Mouse (Mus musculus) retina, postnatal 7 days (tissue): ENCODE data around the gene Rras.

Experiments used
- DNase-seq: peaks from one replicate; pipeline ENCODE4 v3.0.0-alpha.2; 2012; ENCODE audit warnings: low read depth, low spot score

The Rras gene

DNA sequence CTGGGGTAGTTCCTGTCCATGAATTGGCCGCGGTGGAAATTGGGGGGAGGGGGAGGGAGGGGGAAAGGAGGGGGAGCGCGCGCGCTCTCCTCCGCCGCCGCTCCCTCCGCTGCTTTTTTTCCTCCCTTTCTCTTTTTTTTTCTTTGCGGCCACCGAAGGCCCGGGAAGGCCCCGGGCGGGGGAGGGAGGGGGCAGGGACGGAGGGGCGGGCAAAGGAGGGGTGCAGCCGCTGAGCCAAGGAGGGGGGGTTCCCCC, 35.0 kb downstream of the Rras start, which contains the start of gene Prr12:
Gene Prr12 (minus strand): TSS at position 20 of the 255 bp plus-strand sequence.
- DNase-seq, result peak; percentile 33

DNA sequence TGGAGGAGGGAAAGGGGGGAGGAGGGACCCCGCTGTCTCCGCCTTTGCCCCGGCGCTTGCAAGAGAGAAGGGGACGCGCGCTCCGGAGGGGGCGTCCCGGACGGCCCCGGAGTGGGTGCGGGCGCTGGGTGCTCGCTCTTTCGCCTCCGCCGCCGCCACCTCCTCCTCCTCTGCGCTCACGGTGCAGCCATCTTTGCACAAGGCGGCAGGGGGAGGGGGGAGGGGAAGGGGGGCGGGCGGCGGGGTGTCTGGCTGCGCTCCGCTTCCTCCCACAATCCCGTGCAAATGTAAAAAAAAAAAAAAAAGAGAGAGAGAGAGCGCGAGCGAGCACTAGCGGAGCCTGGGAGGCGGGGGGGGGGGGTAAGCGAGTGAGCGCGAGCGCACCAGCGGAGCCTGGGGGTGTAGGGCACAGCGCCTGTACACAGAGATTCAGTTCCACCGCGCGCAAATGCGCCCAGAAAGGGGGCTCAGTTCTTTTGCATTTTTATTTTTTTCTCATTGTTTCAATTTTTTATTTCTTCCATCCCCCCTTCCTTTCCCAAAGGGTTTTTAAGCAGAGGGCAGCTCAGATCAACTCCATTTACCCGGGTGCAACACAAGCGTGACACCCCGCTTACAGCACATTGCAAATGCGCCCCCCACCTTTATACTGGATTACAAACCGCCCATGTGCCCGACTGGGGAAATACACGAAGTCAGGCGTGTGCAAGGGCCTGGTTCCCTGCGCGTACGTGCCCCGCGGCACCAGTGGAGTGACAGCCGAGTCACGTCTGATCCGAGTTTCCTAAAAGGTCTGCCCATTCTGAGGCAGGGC, 35.6 kb downstream of the Rras start:
- DNase-seq, result peak; percentile 71

DNA sequence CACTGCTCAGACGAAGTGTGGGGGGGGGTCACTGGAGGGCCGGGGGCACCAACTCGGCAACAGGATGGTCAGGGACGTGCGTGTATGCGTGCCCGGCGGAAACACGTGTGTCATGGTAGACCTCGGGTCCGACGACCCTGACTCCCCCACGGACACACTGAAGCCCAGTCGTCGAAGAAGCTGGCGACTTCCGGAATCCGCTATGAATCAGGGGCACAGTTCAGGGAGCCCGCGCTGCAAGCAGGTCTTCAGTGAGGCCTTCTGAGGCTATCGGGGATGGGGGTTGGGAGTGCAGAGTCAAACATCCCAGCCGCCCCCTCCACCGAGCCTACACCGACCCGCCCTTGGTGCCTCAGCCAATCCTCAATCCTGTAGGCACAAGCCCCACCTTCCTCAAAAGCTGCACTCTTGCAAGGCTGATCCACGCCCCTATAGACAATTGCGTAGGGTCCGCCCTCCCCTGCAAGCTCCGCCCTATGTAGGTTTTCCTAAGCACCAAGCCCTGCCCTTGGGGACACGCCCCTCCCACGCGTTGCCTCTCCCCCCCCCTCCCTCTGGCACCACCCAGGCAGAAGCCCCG, 36.3 kb downstream of the Rras start:
- DNase-seq, result peak; percentile 85

DNA sequence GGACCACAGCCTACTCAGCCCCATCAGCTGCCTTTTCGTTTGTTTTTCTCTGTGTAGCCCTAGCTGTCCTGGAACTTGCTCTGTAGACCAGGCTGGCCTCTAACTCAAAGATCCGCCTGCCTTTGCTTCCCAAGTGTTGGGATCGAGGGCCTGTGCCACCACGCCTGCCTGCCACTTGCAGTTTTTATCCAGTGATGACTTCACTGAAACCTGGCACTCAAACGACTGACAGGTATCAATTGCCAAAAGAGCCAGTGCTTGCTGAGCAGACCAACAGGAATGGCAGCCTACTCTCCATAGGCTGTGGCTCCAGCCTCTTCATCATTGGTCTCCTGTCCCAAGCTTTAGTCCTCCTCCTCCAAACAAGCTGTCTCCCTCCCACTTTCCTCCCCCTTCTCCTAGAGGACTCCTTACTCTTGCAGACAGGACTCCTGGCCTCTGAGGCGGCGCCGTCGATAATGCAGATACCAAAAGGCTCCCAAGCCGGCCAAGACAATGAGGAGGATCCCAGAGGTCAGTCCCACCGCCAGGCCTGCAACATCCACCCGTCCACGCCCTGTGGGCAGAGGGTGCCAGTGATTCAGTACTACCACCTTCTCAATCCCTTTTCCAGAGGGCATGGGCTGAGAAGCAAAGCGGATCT, 38.7 kb downstream of the Rras start:
- no peak for DNase-seq

DNA sequence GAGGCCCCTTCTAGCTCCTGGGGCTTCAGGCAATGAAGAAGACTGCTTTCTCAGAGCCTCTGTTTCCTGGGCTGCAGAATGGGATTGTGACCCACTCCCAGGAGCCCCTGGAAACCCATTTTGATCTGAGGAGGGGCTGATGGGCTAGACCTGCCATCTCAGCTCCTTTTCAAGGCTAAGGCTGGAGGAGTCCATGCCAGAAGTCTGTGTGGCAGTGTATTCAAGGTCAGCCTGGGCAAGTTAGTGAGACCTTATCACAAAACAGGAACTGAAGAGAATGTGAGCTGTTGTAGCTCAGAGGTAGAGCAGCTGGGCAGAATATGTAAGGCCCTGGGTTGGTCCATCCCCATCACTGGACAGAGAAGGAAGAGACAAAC, 39.2 kb downstream of the Rras start:
- DNase-seq, result no peak

DNA sequence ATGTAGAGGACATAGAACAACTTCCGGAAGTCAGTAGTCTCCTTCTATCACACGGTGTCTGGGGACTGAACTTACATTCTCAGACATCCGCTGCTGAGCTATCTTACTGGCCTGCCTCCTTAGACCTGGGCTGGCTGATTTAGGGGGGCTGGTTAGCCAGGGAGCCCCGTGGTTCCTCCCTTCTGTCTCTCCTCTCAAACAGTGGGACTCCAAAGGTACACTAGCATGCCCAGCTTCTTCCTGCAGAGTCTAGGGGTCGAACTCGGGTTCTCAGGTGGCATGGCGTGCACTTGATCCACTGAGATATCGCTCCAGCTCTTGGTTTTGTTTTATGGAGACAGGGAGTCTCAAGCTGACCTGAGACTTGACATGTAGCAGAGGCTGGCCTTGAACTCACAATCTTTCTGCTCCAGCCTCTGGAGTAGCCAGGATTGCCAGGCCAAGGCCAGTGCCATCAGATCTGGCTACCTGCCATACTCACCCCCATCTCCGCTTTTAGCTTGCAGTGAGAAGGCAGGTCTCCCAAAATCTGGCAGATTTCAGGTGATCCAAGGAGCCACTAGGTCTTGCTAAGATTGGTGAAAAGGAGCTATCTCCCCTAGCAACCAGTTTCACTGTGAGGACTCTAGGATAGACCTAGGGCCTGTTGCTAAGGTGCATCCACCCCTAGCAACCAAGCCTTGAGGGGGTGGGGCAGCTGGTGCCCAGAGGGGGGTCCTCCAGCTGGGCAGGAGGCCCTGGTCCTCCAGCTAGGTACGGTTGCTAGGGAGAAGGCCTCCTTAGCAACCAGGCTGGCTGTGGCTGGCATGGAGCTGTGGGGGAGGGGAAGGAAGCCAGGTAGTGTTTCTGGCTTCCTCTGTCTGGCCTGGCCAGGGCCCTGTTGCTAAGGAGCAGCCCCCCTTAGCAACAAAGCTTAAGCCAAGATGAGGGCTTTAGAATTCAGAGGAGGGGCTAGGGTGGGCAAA, 41.1 kb downstream of the Rras start:
- DNase-seq, result no peak

DNA sequence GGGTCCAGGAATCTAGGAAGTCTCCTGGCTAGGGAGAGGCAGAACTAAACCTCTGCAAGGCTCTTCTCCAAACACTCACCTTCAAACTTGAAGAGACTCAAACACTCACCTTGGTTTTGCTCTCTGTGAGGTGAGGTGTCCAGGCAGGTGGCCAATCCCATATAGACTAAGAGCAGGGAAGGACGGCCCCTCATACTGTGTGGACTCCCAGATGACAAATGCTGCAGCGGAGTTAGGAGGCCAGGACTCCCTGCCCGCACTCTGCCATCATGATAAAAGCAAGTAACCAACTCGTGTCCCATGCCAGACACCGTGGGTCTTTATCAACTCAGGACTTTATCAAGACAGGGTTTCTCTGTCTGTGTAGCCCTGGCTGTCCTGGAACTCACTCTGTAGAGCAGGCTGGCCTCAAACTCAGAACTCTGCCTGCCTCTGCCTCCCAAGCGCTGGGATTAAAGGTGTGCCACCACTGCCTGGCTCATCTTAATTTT, 42.9 kb downstream of the Rras start:
- no peak for DNase-seq

DNA sequence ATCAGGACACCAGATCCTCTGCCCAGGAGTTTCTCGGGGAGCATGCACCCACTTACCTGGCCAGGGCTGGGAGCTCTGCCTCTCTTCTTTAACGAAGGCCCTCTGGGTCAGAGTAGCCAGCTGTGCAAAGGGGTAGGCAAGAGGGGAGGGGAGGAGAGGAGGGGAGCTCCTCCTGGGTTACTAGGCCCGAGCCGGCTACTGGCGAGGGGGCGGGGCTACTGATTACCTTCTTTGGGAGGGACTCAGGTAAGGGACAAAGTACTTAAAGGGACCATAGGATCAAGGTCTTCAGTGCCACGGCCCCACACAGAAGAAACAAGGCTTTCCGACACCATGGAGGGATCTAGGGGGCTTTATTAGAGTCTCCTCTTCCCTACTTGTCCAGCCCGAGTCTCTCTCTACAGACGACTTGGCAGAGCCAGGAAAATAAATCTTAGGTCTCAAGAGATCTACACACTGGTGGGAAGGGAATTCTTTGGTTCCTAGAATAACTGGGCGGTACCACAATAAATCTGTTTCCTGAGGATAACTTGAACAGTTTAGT, 43.8 kb downstream of the Rras start:
- DNase-seq, result no peak

DNA sequence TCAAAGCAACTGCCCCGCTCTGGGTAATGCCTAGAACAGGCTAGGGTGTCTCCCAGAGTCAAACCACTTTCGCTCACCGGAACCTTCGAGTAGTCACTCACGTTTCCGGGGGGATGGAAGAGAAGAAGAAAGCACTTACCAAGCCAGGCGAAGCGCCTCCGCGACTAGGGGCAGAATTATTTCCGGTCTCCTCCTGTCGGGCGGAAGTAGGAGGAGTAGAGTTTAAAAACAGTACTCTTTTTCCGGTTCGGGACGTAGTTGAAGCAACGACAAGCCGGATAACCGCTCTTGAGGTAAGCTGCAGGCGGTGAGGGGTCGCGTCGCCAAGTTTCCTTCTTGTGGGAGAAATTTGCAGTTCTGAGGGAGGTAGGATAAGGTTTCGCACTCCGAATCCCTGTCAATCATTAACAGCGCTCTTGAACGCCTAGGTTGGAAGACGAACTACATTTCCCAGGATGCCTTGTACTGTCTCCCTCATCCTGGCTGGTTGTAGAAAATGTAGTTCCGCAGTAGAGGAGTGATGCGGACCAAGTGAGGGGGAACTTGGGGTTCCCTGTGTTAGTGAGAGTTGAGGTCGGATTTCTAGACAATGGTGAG, 44.6 kb downstream of the Rras start, which contains the start of the genes Nosip and Prrg2:
Gene Nosip (plus strand): TSS at position 191 of the 597 bp plus-strand sequence.
Gene Prrg2 (minus strand): TSS at position 439 of the 597 bp plus-strand sequence.
- DNase-seq, result peak; percentile 97

DNA sequence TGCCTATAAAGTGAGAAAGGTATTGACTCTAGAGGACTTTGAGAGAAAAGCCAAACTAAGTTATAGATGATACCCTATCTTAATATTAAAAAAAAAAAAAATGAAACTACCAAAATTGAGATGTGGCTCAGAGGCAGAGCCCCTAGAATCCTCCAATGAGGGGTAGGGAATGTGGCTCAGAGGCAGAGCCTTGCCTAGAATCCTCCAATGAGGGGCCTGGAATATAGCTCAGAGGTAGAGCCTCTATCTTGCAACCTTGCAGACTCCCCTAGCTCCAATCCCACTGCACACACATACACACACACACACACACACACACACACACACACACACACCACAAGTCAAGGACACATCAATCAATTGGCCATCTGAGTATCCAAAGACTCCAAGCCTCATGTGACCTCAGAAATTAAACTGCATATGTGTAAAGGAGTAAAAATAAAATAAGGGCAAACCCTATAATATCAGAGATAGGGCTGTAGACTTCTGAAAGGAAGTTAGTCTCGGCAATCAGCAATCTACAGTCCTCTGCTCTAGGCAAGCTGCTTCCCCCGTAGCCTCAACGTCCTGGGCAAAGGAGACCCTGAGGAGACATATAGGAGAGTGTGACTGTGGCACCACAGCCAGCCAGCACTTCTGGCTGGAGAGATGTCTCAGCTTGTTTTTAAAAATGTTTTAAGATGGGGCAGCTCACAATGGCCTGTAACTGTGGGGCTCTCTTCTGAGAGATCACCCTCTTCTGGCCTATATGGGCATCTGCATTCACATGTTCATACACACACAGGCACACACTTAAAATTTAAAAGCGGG, 49.6 kb downstream of the Rras start:
- DNase-seq, result no peak

DNA sequence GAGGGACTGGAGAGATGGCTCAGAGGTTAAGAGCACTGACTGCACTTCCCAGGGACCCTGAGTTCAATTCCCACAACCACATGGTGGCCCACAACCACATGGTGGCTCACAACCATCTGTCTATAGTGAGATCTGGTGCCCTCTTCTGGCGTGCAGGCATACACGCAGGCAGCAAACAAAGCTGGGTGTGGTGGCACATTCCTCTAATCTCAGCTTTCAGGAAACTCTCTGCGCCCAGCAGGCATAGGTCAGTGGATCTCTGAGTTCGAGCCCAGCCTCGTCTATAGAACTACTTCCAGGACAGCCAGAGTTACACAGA, 50.2 kb downstream of the Rras start:
- peak; percentile 31 for DNase-seq

DNA sequence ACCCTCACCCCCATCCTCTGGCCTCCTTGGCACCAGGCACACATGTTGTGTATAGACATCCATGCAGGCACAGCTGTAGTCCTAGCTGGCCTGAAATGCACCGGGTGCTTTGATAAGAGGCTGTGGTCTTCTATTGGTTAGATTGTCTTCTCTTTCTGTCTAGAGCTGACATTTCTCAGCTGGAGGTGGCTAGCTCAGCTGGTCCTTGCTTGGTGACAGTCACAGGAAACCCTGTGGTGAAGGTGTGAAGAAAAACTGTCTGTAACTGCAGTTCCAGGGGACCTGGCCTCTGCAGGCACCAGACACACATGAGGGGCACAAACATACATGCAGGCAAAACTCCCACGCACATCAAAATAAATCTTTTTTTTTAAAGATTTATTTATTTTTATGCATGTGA, 51.9 kb downstream of the Rras start:
- DNase-seq, result no peak
